Mouse (Mus musculus) embryonic facial prominence, embryonic 10.5 days (tissue): ENCODE measurements around the gene Mapk7. TPM values are rescaled to one million over a fixed set of nuclear protein-coding genes. Genes with fewer than 3 reads are reported as not detected.

Experiments used
- DNase-seq: peaks from one replicate; pipeline ENCODE4 v3.0.0-alpha.2; 2017; ENCODE audit warnings: low spot score
- H3K27ac ChIP-seq: fragments of 300-500 bp; sonication (generic); replicated peaks from 2 replicates; pipeline ENCODE4 v1.5.1; 2016; ENCODE audit warnings: mild to moderate bottlenecking
- H3K27me3 ChIP-seq: fragments of 300-500 bp; sonication (generic); replicated peaks from 2 replicates; pipeline ENCODE4 v1.6.1; 2016; ENCODE audit warnings: low read depth, mild to moderate bottlenecking; ENCODE audit not compliant: poor library complexity, severe bottlenecking
- H3K36me3 ChIP-seq: fragments of 300-500 bp; sonication (generic); replicated peaks from 2 replicates; pipeline ENCODE4 v1.6.1; 2016; ENCODE audit warnings: mild to moderate bottlenecking, moderate library complexity
- H3K4me1 ChIP-seq: fragments of 300-500 bp; sonication (generic); 2 replicates; pipeline ENCODE4 v1.6.1; 2016
- H3K4me3 ChIP-seq: fragments of 300-500 bp; sonication (generic); 2 replicates; pipeline ENCODE4 v1.5.1; 2016; ENCODE audit warnings: mild to moderate bottlenecking, moderate library complexity
- H3K9me3 ChIP-seq: fragments of 300-500 bp; sonication (generic); 2 replicates; pipeline ENCODE4 v1.6.1; 2016; ENCODE audit warnings: mild to moderate bottlenecking
- WGBS: fragments of 180-500 bp; shearing (Covaris S2); methylation state at CpG from one replicate; pipeline ENCODE4 v1.1.7; 2016; 5-methylcytosine and 5-hydroxymethylcytosine counted together
- polyA plus RNA-seq: library from polyadenylated mRNA; unstranded; fragments of >200 nt; fragmentation: Nextera tagmentation; extraction: Ambion mirVana; gene quantifications from 2 replicates; pipeline ENCODE4 v1.2.1, GENCODE M21; 2016

Gene Mapk7
- polyA plus RNA-seq, 1 experiment from 2014 or later = 97.4 TPM

GRCm38 (mm10) chr11:61441670-61442069 is 52.5 kb downstream of the Mapk7 start:
- Histone ChIP-seq H3K4me1 (peaks cover 9% of the 10 kb centered on the region), H3K4me3 (no peak overlapping the region), H3K9me3 (no peaks in the 10 kb centered on the region), H3K36me3 (no peaks in the 10 kb centered on the region), H3K27me3 (no peaks in the 10 kb centered on the region), H3K27ac (no peak overlapping the region)
- no peak for DNase-seq
- 85% methylated on average over 7 of the region's 7 CpGs for WGBS

GRCm38 (mm10) chr11:61440416-61440815 is 53.8 kb downstream of the Mapk7 start:
- H3K27me3 ChIP-seq = no peaks in the 10 kb centered on the region
- H3K9me3 ChIP-seq = no peaks in the 10 kb centered on the region
- H3K4me1 ChIP-seq = peaks cover 21% of the 10 kb centered on the region
- no peak overlapping the region for H3K4me3 ChIP-seq
- no peaks in the 10 kb centered on the region for H3K36me3 ChIP-seq
- 98% methylated on average over 4 of the region's 4 CpGs for WGBS
- no peak for DNase-seq
- H3K27ac ChIP-seq = no peak overlapping the region

- H3K27ac ChIP-seq = no peak overlapping the region
- WGBS = 70% methylated on average over 3 of the region's 3 CpGs
- H3K4me3 ChIP-seq = no peak overlapping the region
- H3K27me3 ChIP-seq = no peaks in the 10 kb centered on the region
- DNase-seq = no peak
- no peaks in the 10 kb centered on the region for H3K9me3 ChIP-seq
- H3K36me3 ChIP-seq = no peaks in the 10 kb centered on the region
- peaks cover 27% of the 10 kb centered on the region for H3K4me1 ChIP-seq
Measured at GRCm38 (mm10) chr11:61439170-61439569, 55.0 kb downstream of the Mapk7 start.

Other genes with a start within 250 kb of the Mapk7 start
- 16.7 and 17.6 TPM in 2 replicates for gene Aldh3a2, start 226.9 kb downstream of the Mapk7 start, polyA plus RNA-seq
- not detected in 2 replicates for gene Slc47a2, start 151.5 kb downstream of the Mapk7 start, polyA plus RNA-seq
- 0.05 and 0.08 TPM in 2 replicates for gene Slc47a1, start 116.1 kb downstream of the Mapk7 start, polyA plus RNA-seq
- gene Rnf112, start 40.3 kb downstream of the Mapk7 start, polyA plus RNA-seq = 0.49 and 1.00 TPM in 2 replicates
- 119 and 163 TPM in 2 replicates for gene Mfap4, start 9.0 kb downstream of the Mapk7 start, polyA plus RNA-seq
- 44.4 and 49.7 TPM in 2 replicates for gene B9d1, start 10.7 kb upstream of the Mapk7 start, polyA plus RNA-seq
- 24.7 and 25.4 TPM in 2 replicates for gene Epn2, start 85.3 kb upstream of the Mapk7 start, polyA plus RNA-seq
- 6.0 and 6.5 TPM in 2 replicates for gene Grap, start 158.9 kb upstream of the Mapk7 start, polyA plus RNA-seq
- gene Fam83g, start 189.7 kb upstream of the Mapk7 start, polyA plus RNA-seq = 2.2 and 2.3 TPM in 2 replicates
- gene Slc5a10, start 226.4 kb upstream of the Mapk7 start, polyA plus RNA-seq = 0.14 TPM in 1 of 2 replicates, not detected in the other